Mouse (Mus musculus): ENCODE measurements around the gene Psma7. TPM values are rescaled to one million over a fixed set of nuclear protein-coding genes. Genes with fewer than 3 reads are reported as not detected.

Gene Psma7
- polyA plus RNA-seq, 1 experiment = 395 TPM

DNA sequence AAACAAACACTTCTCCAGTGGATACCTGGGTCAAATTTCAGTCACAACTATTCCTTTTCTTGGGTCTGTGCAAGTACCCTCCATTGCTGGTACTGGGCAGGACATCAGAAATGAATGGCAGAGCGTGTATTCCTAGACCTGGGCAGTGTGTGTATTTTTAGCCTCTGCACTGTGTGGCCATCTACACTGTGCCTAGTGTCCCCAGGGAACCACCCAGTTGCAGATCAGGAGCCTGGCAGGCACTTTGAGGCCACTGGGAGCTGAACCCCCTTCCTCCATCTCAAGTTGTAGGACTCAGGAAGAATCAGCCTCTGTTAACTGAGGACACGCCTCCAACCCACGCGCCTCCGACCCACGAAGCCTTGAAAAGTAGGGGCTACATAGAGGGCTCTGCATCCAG, 19.5 kb downstream of the Psma7 start:
- no peak overlapping the region for H3K4me3 ChIP-seq
- H3K27me3 ChIP-seq (ENCODE audit: control insufficient read depth, insufficient read depth, insufficient read length) = peaks cover 20% of the 10 kb centered on the region
- no peak overlapping the region for H3K4me2 ChIP-seq (ENCODE audit: low read depth)
- H3K36me3 ChIP-seq (ENCODE audit: control insufficient read depth, insufficient read depth) = no peaks in the 10 kb centered on the region
- no peak overlapping the region for H3ac ChIP-seq (ENCODE audit: control insufficient read depth, insufficient read length)
- peaks cover 20% of the 10 kb centered on the region for H3K79me2 ChIP-seq (ENCODE audit: control insufficient read depth, insufficient read depth)
- TF ChIP-seq CEBPB (IDR thresholded peaks at IDR 0.05; ENCODE audit: insufficient read depth, poor library complexity, severe bottlenecking) = no peak
- no peak for TF ChIP-seq USF1 (IDR thresholded peaks at IDR 0.05; ENCODE audit: low read depth)
- no peak for TF ChIP-seq POLR2AphosphoS2 (IDR thresholded peaks at IDR 0.05; ENCODE audit: insufficient read length, low read depth)
- no peak for TF ChIP-seq TCF3 (IDR thresholded peaks at IDR 0.05; ENCODE audit: insufficient read length, low read depth)
- TF ChIP-seq SRF (IDR thresholded peaks at IDR 0.05; ENCODE audit: control insufficient read depth, insufficient read length, low read depth) = no peak
- TF ChIP-seq POLR2A (IDR thresholded peaks at IDR 0.05; ENCODE audit: insufficient read length, low read depth) = no peak
- no peak for TF ChIP-seq REST (IDR thresholded peaks at IDR 0.05; ENCODE audit: insufficient read depth, insufficient read length)
- no peak for TF ChIP-seq E2F4 (IDR thresholded peaks at IDR 0.05; ENCODE audit: insufficient read depth)
- no peak for TF ChIP-seq TCF12 (IDR thresholded peaks at IDR 0.05; ENCODE audit: insufficient read depth, poor library complexity, severe bottlenecking)
- TF ChIP-seq MYOD1 (IDR thresholded peaks at IDR 0.05; ENCODE audit: control insufficient read depth in 1 of 3, insufficient read length in 2 of 3, low read depth in 2 of 3) = no peak
- TF ChIP-seq MYOG (IDR thresholded peaks at IDR 0.05; ENCODE audit: control insufficient read depth in 1 of 3, insufficient read depth in 1 of 3, insufficient read length in 2 of 3, low read depth in 2 of 3) = no peak
- no peak for TF ChIP-seq MAX (IDR thresholded peaks at IDR 0.05; ENCODE audit: low read depth)

DNA sequence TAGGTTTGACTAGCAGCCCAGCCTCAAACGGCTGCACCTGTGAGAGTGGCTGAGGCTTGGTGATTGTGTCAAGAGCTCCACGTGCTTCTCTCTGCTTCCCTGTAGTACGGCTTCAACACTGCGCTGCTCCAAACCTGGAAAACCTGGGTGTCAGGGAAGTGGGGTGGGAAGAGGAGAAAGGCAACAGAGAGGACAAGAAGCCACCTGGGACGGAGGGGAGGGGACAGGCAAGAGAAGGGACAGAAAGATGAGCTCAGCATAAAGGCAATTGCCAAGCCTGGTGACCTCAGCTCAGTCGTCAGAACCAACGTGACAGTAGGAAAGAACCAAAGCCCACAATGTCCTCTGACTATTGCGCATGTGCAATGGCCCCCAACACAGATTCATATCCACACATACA, 21.3 kb downstream of the Psma7 start:
- H3K4me3 ChIP-seq = no peak overlapping the region
- no peak overlapping the region for H3ac ChIP-seq (ENCODE audit: control insufficient read depth, insufficient read length)
- peaks cover 20% of the 10 kb centered on the region for H3K27me3 ChIP-seq (ENCODE audit: control insufficient read depth, insufficient read depth, insufficient read length)
- peaks cover 6% of the 10 kb centered on the region for H3K79me2 ChIP-seq (ENCODE audit: control insufficient read depth, insufficient read depth)
- no peaks in the 10 kb centered on the region for H3K36me3 ChIP-seq (ENCODE audit: control insufficient read depth, insufficient read depth)
- H3K4me2 ChIP-seq (ENCODE audit: low read depth) = no peak overlapping the region
- TF ChIP-seq USF1 (IDR thresholded peaks at IDR 0.05; ENCODE audit: low read depth) (no peak), TCF3 (IDR thresholded peaks at IDR 0.05; ENCODE audit: insufficient read length, low read depth) (no peak), SRF (IDR thresholded peaks at IDR 0.05; ENCODE audit: control insufficient read depth, insufficient read length, low read depth) (no peak), MYOG (IDR thresholded peaks at IDR 0.05; ENCODE audit: control insufficient read depth in 1 of 3, insufficient read depth in 1 of 3, insufficient read length in 2 of 3, low read depth in 2 of 3) (no peak), REST (IDR thresholded peaks at IDR 0.05; ENCODE audit: insufficient read depth, insufficient read length) (no peak), MYOD1 (IDR thresholded peaks at IDR 0.05; ENCODE audit: control insufficient read depth in 1 of 3, insufficient read length in 2 of 3, low read depth in 2 of 3) (no peak), POLR2AphosphoS2 (IDR thresholded peaks at IDR 0.05; ENCODE audit: insufficient read length, low read depth) (no peak), POLR2A (IDR thresholded peaks at IDR 0.05; ENCODE audit: insufficient read length, low read depth) (no peak), MAX (IDR thresholded peaks at IDR 0.05; ENCODE audit: low read depth) (no peak), E2F4 (IDR thresholded peaks at IDR 0.05; ENCODE audit: insufficient read depth) (no peak), CEBPB (IDR thresholded peaks at IDR 0.05; ENCODE audit: insufficient read depth, poor library complexity, severe bottlenecking) (no peak), TCF12 (IDR thresholded peaks at IDR 0.05; ENCODE audit: insufficient read depth, poor library complexity, severe bottlenecking) (no peak)

DNA sequence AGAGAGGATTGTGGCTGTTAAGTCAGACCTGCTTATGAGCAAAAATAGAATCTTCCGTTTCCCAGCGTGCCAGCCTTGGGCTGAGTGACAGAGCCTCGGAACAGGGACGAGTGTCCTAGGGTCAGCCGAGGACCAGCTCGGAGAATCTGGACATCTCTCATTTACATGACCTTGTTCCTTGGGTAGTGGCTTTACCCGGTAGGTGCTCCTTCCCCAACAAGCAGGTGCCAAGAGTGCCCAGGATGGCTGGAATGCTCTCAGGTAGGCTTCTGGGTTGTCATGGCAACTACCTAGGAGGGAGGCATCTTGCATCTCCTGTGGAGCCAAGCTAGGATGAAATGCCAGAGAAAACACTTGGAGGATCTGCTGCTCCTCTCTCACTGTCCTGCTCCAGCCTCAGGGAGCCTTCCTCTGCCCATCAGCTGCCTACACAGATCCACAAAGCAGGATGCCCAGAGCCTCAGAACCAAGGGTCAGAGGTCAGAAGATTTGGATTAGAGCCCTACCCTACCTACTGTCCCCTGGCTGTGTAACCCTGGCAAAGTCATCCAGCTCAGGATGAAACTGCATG, 22.1 kb downstream of the Psma7 start:
- H3K4me2 ChIP-seq (ENCODE audit: low read depth) = no peak overlapping the region
- peaks cover 20% of the 10 kb centered on the region for H3K27me3 ChIP-seq (ENCODE audit: control insufficient read depth, insufficient read depth, insufficient read length)
- no peaks in the 10 kb centered on the region for H3K79me2 ChIP-seq (ENCODE audit: control insufficient read depth, insufficient read depth)
- H3K36me3 ChIP-seq (ENCODE audit: control insufficient read depth, insufficient read depth) = no peaks in the 10 kb centered on the region
- H3ac ChIP-seq (ENCODE audit: control insufficient read depth, insufficient read length) = no peak overlapping the region
- TF ChIP-seq TCF3 (IDR thresholded peaks at IDR 0.05; ENCODE audit: insufficient read length, low read depth) = no peak
- TF ChIP-seq TCF12 (IDR thresholded peaks at IDR 0.05; ENCODE audit: insufficient read depth, poor library complexity, severe bottlenecking) = no peak
- no peak for TF ChIP-seq POLR2A (IDR thresholded peaks at IDR 0.05; ENCODE audit: insufficient read length, low read depth)
- TF ChIP-seq POLR2AphosphoS2 (IDR thresholded peaks at IDR 0.05; ENCODE audit: insufficient read length, low read depth) = no peak
- TF ChIP-seq REST (IDR thresholded peaks at IDR 0.05; ENCODE audit: insufficient read depth, insufficient read length) = no peak
- TF ChIP-seq MAX (IDR thresholded peaks at IDR 0.05; ENCODE audit: low read depth) = no peak
- no peak for TF ChIP-seq MYOG (IDR thresholded peaks at IDR 0.05; ENCODE audit: control insufficient read depth in 1 of 3, insufficient read depth in 1 of 3, insufficient read length in 2 of 3, low read depth in 2 of 3)
- no peak for TF ChIP-seq USF1 (IDR thresholded peaks at IDR 0.05; ENCODE audit: low read depth)
- no peak for TF ChIP-seq CEBPB (IDR thresholded peaks at IDR 0.05; ENCODE audit: insufficient read depth, poor library complexity, severe bottlenecking)
- TF ChIP-seq SRF (IDR thresholded peaks at IDR 0.05; ENCODE audit: control insufficient read depth, insufficient read length, low read depth) = no peak
- TF ChIP-seq MYOD1 (IDR thresholded peaks at IDR 0.05; ENCODE audit: control insufficient read depth in 1 of 3, insufficient read length in 2 of 3, low read depth in 2 of 3) = no peak
- no peak for TF ChIP-seq E2F4 (IDR thresholded peaks at IDR 0.05; ENCODE audit: insufficient read depth)
- H3K4me3 ChIP-seq = no peak overlapping the region

DNA sequence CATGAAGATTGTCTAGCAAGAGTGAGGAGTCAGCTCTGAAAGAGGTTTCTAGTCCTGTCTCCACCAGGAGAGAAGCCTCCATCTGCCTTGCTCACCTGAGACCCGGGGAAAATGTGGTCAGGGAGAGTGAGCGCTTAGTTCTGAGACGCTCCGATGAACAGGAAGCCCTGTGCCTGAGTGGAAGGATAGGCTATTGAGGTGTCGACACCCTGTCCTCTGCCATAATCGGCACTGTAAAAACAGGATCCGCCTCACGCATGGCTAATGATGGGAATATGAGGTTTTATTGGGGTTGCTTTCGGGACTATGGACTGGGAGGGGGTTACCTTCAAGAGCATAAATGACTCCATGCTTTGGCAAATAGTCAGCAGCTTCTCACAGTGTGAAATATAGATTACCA, 23.7 kb downstream of the Psma7 start:
- no peak overlapping the region for H3K4me2 ChIP-seq (ENCODE audit: low read depth)
- TF ChIP-seq SRF (IDR thresholded peaks at IDR 0.05; ENCODE audit: control insufficient read depth, insufficient read length, low read depth) (no peak), E2F4 (IDR thresholded peaks at IDR 0.05; ENCODE audit: insufficient read depth) (no peak), MAX (IDR thresholded peaks at IDR 0.05; ENCODE audit: low read depth) (no peak), TCF3 (IDR thresholded peaks at IDR 0.05; ENCODE audit: insufficient read length, low read depth) (no peak), REST (IDR thresholded peaks at IDR 0.05; ENCODE audit: insufficient read depth, insufficient read length) (no peak), POLR2A (IDR thresholded peaks at IDR 0.05; ENCODE audit: insufficient read length, low read depth) (no peak), TCF12 (IDR thresholded peaks at IDR 0.05; ENCODE audit: insufficient read depth, poor library complexity, severe bottlenecking) (no peak), USF1 (IDR thresholded peaks at IDR 0.05; ENCODE audit: low read depth) (no peak)
- H3K36me3 ChIP-seq (ENCODE audit: control insufficient read depth, insufficient read depth) = no peaks in the 10 kb centered on the region
- H3K4me3 ChIP-seq = no peak overlapping the region
- H3K27me3 ChIP-seq (ENCODE audit: control insufficient read depth, insufficient read depth, insufficient read length) = peaks cover 20% of the 10 kb centered on the region
- no peaks in the 10 kb centered on the region for H3K79me2 ChIP-seq (ENCODE audit: control insufficient read depth, insufficient read depth)
- no peak overlapping the region for H3ac ChIP-seq (ENCODE audit: control insufficient read depth, insufficient read length)
